Mouse (Mus musculus): ENCODE measurements around the gene Mrtfb.

- TF ChIP-seq EP300 (IDR thresholded peaks at IDR 0.05) = no peak
- TF ChIP-seq CTCF (IDR thresholded peaks at IDR 0.05) = no peak
Observed at GRCm38 (mm10) chr16:13276258-13276657, 20.0 kb downstream of the Mrtfb start.

Data from lung, postnatal 0 days (tissue).